Mouse (Mus musculus) lung, postnatal 4 days (tissue): ENCODE data around the gene Zfp931.
A peak's percentile ranks its signal among the peaks of the same experiment; 100 is the strongest.
"Not testable (repeated sequence)": the region's sequence is repeated elsewhere in the genome, so short reads cannot be mapped to it uniquely, and the experiment has no call there.

Experiments used
- DNase-seq, 2 experiments: peaks; one replicate each; pipeline ENCODE4 v3.0.0; 2021

Zfp931 gene

DNA sequence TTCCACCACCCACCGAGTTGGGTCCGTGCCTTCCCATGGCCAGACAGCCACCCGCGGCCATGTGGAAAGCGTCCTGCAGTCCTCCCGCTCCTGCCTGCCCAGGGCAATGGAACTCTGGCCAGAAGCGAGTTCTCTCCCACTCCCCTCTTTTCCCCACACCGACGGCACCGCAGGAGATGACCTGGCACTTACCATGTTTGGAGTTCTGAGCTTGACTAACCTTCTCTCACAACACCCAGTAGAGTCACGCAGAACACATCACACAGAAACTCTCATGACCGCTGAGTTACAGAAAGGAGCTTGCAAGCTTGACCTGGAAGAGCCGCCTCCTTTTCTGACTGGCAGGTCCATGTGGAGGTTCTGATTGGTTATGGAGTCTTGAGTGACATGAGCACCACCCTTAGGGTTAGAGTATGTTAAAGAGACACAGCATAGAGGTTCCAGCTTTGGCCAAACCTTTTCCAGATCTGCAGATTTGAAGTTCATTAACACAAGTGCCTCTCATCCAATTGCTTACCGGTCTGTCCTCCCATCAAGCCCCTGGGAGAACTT lies at the start of gene Zfp931:
Gene Zfp931 (minus strand): TSS at position 311 of the 552 bp plus-strand sequence.
- not testable (repeated sequence) for DNase-seq

DNA sequence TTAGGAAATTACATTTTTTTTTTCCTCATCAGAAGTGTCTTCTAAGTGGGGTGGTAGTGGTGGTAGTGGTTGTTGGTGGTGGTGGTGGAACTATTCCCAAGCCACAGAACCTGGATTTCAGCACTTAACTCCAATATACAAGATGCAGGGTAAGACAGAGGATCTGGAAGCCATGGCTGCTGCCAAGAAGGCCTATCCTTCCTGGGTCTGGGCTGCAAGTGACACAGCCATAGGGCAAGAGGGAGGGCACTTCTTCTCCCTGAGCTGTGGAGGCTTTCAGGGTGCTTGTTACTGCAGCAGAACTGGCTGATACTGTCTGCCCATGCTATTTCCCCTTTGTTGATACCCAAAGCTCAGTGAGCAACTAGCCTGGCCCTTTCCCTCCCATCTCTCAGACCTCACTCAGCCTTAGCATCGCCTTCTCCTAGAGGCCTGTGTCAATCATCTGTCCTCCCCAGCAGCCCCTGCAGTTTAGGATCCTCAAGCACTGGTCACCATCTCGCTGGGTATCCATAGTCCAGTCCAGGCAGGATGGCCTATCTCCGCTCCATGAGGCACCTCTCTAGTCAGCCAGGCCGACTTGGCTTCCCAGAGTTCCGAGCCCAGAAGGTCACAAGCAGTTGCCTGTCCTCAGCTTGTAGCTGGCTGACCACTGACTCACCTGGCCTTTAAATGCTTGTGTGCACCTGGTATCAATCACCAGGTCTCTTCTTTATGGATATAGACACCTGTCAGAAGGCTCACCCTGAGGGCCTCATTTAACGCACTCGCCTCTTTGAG lies 48.0 kb upstream of the Zfp931 start:
- peak in 1 of 2 experiments; percentile 14 for DNase-seq

GRCm38 (mm10) chr2:178125427-178125826 lies 47.2 kb upstream of the Zfp931 start:
- peak in 1 of 2 experiments; percentile 17 for DNase-seq

DNA sequence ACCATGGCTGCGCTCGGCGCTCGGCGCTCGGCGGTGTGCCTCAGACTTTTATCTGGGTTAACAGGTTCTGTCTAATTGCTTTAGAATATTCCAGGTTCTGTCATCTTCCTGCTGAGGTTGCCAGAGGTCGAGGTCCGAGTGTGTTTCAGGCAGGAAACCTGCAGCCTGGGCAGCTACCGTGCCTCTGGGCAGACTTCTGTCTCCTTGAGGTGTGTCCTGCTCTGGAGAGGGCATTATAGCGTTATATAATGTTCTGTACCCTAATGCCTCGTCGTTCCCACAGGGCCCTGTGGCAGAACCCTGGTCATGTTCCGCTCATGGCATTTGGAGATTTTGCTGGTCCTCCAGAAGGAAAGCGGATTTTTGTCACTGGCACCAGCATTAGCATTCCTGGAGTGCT lies 45.2 kb upstream of the Zfp931 start:
- DNase-seq, result peak in 1 of 2 experiments; percentile 9

DNA sequence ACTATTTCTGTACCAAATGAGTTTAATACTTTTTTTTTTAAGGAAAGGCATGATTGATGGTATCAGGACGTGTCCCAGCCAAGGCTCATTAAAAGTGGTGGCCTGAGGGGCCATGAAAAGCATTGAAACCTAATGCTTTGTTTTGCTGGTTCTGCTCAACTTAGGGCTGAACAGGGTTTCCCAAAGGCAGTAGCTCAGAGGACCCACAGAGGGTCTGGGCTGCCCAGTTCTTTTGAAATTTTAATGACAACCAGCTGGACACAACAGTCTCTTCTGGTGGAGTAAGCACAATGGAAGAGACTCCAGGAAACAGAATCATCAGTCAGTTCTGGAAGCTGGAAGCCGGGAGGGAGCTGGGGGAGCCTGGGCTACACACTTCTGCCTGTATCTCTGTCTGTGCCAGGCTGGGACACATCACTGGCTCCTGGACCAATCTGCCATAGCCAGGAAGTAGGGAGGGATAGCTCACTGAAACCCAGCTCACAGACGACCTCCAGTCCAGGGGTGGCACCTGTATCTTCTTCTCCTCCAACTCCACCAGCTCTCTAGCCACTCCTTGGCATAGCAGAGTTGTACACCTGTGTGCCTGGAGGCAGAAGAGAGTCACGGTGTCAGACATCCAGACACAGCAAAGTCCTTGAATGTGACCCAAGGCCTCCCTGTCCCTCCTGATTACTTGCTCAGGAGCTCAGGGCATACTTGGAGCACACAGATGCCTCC lies 43.8 kb upstream of the Zfp931 start:
- DNase-seq, result peak in 1 of 2 experiments; percentile 47

- peak in 1 of 2 experiments; percentile 7 for DNase-seq
These were observed 43.1 kb upstream of the Zfp931 start for GRCm38 (mm10) chr2:178121375-178121688.

GRCm38 (mm10) chr2:178120651-178121374 lies 42.5 kb upstream of the Zfp931 start:
- DNase-seq, result peak in 1 of 2 experiments; percentile 15

GRCm38 (mm10) chr2:178120356-178120645 lies 42.0 kb upstream of the Zfp931 start:
- DNase-seq, result no peak

DNA sequence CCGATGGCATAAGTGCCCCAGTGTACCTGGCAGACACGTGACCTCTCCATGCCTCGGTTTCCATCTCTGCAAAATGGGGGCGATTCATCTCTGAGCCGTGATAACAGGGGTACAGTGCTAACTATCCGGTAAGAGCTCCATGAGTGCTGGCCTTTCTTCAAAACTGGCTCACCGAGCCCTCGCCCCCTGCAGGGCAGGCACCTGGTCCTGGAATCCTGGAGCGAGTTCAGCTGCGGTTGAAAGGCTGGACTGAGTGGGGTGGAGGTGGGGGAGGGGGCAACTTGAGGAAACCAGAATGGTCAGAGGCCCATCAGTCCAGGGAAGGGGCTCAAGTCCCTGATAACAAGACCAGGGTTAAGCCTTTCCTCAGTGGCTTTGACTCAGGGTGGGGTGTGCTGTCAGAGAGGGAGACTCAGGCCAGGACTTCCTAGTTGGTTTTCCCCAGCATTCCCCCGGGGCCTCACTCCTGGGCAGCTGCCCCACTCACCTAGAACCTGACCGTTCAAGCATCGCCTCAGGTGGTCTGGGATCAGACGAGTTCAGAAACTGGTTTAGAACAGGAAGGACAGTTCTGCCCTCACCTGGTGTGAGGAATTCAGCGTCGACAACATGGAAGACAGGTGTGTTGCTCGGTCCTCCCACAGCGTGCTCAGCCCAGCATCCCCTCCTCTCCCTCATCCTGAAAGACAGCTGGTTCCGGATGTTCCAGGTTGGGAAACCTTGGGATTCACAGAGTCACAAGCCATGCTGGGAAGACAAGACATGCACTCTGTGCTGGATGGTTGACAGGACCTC lies 41.5 kb upstream of the Zfp931 start:
- peak in 1 of 2 experiments; percentile 16 for DNase-seq

- DNase-seq, result peak in 1 of 2 experiments; percentile 45
These were observed 40.7 kb upstream of the Zfp931 start, which contains the start of gene Phactr3 for GRCm38 (mm10) chr2:178118801-178119560. Phactr3 (plus strand) TSS chr2:178118975.

DNA sequence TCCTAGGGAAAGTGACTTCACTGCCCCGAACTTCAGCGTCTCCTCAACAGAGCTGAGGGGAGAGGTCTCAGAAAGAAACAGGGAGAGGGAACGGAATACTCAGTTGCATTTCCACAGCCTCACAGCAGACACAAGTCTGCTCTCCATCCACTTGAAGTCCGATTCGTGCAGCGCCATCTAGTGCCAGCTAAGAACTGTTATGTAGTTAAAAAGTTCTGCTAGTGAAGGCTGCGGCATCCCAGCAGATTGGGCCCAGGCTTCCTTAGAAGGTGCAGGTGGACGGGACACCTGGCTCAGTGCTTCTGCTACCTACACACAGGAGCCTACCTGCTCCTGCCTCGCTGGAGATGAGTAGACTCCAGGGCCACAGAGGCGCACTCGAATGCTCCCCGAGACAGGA lies 39.7 kb upstream of the Zfp931 start:
- DNase-seq, result peak; percentile 43 to 46

GRCm38 (mm10) chr2:178101957-178102356 lies 23.7 kb upstream of the Zfp931 start:
- DNase-seq, result peak; percentile 52 to 53

DNA sequence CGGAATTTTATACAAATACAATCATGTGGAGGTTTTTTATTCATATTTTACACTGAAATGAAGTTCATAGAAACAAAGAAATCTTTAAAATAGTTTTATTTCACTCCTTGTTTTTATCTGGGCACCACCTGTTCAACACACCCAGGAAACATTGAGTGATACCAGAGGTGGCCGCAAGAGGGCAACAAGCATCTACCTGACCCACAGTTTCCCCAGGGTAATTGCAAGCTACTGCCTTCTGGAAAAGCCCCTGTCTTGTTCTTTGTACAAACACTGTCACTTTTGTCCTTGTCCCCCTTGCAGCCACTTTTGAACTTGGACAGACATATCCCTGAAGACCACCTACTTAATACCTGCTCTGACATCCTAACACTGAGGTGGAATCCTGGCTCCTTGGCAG lies 19.7 kb upstream of the Zfp931 start:
- DNase-seq, result peak; percentile 21 to 41

- DNase-seq, result no peak
These were observed 11.3 kb upstream of the Zfp931 start for GRCm38 (mm10) chr2:178089586-178089985.

DNA sequence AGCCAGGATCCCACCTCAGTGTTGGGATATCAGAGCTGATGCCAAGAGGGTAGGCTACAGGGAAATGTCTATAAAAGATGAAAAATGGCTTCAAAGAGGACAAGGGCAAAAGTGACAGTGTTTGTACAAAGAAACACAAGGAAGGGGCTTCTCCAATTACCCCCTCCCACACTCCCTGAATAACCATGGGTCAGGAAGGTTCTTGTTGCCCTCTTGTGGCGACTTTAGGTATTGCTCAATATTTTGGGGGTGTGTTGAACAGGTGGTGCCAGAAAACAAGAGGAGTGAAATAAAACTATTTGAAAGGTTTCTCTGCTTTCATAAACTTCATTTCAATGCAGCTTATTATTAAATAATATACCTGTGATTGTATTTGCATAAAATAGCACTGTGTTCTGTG lies 20.1 kb downstream of the Zfp931 start:
- DNase-seq, result peak in 1 of 2 experiments; percentile 71

- not testable (repeated sequence) for DNase-seq
These were observed 50.7 kb downstream of the Zfp931 start for GRCm38 (mm10) chr2:178027601-178028000.

- peak; percentile 14 to 39 for DNase-seq
These were observed 54.4 kb downstream of the Zfp931 start for GRCm38 (mm10) chr2:178023861-178024260.

- peak; percentile 60 to 64 for DNase-seq
These were observed 55.2 kb downstream of the Zfp931 start, which contains the start of gene Zfp971 for GRCm38 (mm10) chr2:178023011-178023611. Zfp971 (plus strand) TSS chr2:178023284.

DNA sequence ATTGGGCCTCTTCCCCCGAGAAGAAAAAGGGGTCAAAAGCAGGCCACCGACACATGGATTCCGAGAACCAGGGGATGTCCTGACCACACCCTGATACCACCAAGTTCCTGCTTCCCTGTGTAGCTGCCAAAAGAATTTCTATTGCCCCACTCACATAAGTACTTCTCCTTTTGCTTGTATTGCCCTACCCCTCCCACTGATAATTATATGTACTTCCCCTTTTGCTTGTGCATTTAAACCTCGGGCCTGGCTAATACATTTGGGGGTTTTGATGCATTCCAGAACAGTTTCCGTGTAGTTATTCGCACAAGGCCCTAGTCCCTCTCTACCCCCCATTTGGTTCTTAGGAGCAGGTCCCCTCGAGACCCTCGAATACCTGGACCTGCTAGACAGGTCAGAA lies 57.5 kb downstream of the Zfp931 start:
- DNase-seq, result peak in 1 of 2 experiments; percentile 21

GRCm38 (mm10) chr2:178019486-178019885 lies 58.8 kb downstream of the Zfp931 start:
- not testable (repeated sequence) for DNase-seq
